Mouse (Mus musculus): ENCODE measurements around the gene Tnfaip8l1. TPM values are rescaled to one million over a fixed set of nuclear protein-coding genes. Genes with fewer than 3 reads are reported as not detected.

Gene Tnfaip8l1
- polyA plus RNA-seq, 1 experiment from 2014 or later = 8.0 TPM

- Histone ChIP-seq H3K36me3 (ENCODE audit: poor library complexity, severe bottlenecking) (no peaks in the 10 kb centered on the region), H3K4me1 (peaks cover 48% of the 10 kb centered on the region), H3K9me3 (replicated peaks) (no peaks in the 10 kb centered on the region), H3K27me3 (peaks cover 85% of the 10 kb centered on the region), H3K4me2 (peak overlapping the region; percentile 66), H3K9ac (peak overlapping the region; percentile 56), H3K4me3 (peak overlapping the region; percentile 41), H3K27ac (no peak overlapping the region)
- peak; percentile 60 for ATAC-seq
- WGBS = under 1% methylated on average over 39 of the region's 47 CpGs
These were observed 20.3 kb upstream of the Tnfaip8l1 start for GRCm38 (mm10) chr17:56141702-56142605.

DNA sequence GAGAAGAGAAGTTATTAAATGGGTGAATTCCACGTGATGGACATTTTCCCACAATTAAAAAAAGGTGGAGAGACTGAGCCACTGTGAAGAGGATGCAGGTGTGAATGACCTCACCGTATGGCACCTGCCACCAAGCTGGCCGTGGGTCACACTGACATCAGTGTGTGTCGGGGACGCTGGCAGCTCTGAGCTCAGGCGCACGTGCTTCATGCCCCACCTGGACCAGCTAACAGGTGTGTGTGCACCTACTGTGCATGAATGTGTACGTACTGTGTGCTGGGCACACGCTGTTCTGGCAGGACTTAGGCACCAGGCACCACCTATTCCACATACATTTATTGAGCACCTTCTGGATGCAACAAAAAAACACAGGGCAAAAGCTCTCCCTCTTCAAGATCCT, 17.7 kb upstream of the Tnfaip8l1 start:
- WGBS = 72% methylated on average over 9 of the region's 9 CpGs

GRCm38 (mm10) chr17:56146131-56146530, 16.1 kb upstream of the Tnfaip8l1 start:
- Histone ChIP-seq H3K27ac (no peak overlapping the region), H3K27me3 (peaks cover 89% of the 10 kb centered on the region), H3K4me2 (no peak overlapping the region), H3K36me3 (ENCODE audit: poor library complexity, severe bottlenecking) (no peaks in the 10 kb centered on the region), H3K4me1 (peaks cover 30% of the 10 kb centered on the region), H3K9ac (no peak overlapping the region), H3K4me3 (no peak overlapping the region), H3K9me3 (replicated peaks) (no peaks in the 10 kb centered on the region)
- WGBS = 21% methylated on average over 9 of the region's 9 CpGs
- no peak for ATAC-seq

More for the DNA sequence above, 17.7 kb upstream of the Tnfaip8l1 start:
- no peak for ATAC-seq
- H3K27ac ChIP-seq = no peak overlapping the region
- no peak overlapping the region for H3K4me2 ChIP-seq
- H3K27me3 ChIP-seq = peaks cover 87% of the 10 kb centered on the region
- H3K9ac ChIP-seq = no peak overlapping the region
- no peaks in the 10 kb centered on the region for H3K36me3 ChIP-seq (ENCODE audit: poor library complexity, severe bottlenecking)
- H3K4me3 ChIP-seq = no peak overlapping the region
- H3K9me3 ChIP-seq (replicated peaks) = no peaks in the 10 kb centered on the region
- H3K4me1 ChIP-seq = peaks cover 38% of the 10 kb centered on the region

- H3K9me3 ChIP-seq (replicated peaks) = no peaks in the 10 kb centered on the region
- H3K27ac ChIP-seq = no peak overlapping the region
- 68% methylated on average over 12 of the region's 12 CpGs for WGBS
- H3K27me3 ChIP-seq = peaks cover 84% of the 10 kb centered on the region
- H3K4me2 ChIP-seq = no peak overlapping the region
- ATAC-seq = no peak
- peaks cover 18% of the 10 kb centered on the region for H3K4me1 ChIP-seq
- no peaks in the 10 kb centered on the region for H3K36me3 ChIP-seq (ENCODE audit: poor library complexity, severe bottlenecking)
- H3K9ac ChIP-seq = no peak overlapping the region
- H3K4me3 ChIP-seq = no peak overlapping the region
These were observed 14.9 kb upstream of the Tnfaip8l1 start for GRCm38 (mm10) chr17:56147420-56147819.

DNA sequence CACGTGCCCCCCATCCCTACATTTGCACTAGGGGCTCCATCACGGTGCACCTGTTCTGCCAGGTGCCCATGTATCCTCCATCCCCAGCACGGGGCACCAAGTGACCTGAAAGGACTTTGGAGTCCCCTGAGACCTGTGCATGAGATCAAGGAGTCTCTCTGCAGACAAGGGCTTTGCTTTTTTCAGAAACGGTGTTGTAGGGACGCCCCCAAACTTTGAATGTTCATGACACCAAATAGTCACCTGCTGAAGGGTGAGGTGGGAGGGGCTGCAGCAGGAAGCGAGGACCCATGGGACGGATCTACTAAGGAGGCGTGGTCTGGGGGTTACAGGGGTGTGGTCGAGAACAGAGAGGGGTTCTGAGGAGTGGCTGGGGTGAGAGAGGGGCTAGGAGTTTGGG, 14.0 kb upstream of the Tnfaip8l1 start:
- Histone ChIP-seq H3K9ac (no peak overlapping the region), H3K27ac (no peak overlapping the region; the same call in 1 of the 2 replicates), H3K9me3 (replicated peaks) (no peaks in the 10 kb centered on the region), H3K4me3 (0 out of 2 replicates have a peak overlapping the region, but pooled peaks have one; percentile 28), H3K4me2 (peak overlapping the region; percentile 56), H3K4me1 (peaks cover 14% of the 10 kb centered on the region), H3K36me3 (ENCODE audit: poor library complexity, severe bottlenecking) (no peaks in the 10 kb centered on the region), H3K27me3 (peaks cover 86% of the 10 kb centered on the region)
- no peak for ATAC-seq
- WGBS = 19% methylated on average over 9 of the region's 9 CpGs

- Histone ChIP-seq H3K4me1 (peaks cover 21% of the 10 kb centered on the region), H3K36me3 (ENCODE audit: poor library complexity, severe bottlenecking) (no peaks in the 10 kb centered on the region), H3K27ac (no peak overlapping the region), H3K9ac (peak overlapping the region; percentile 52), H3K4me3 (peak overlapping the region; percentile 28), H3K27me3 (peaks cover 81% of the 10 kb centered on the region), H3K9me3 (replicated peaks) (no peaks in the 10 kb centered on the region), H3K4me2 (peak overlapping the region; percentile 56)
- WGBS = 1% methylated on average over 30 of the region's 30 CpGs
- ATAC-seq = peak; percentile 39
These were observed 13.3 kb upstream of the Tnfaip8l1 start for GRCm38 (mm10) chr17:56148790-56149618.

DNA sequence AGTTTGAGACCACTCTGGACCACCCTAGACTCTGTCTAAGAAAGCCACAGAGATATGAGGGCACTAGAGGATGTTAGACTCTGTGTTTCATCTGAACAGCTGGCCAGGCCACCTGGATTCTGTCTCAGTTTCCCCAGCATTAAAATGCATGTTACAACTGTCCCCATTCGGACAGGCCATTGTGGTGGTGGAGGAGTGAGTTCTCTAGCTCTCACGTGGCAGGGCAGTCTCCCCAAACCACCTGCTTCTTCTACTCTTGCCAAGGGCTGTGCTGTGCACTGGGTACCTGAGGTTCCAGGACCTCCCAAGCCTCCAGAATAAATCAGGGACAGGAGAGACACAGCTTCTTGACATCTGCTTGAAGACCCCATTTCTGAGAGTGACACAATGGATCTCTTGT, 12.4 kb upstream of the Tnfaip8l1 start:
- H3K36me3 ChIP-seq (ENCODE audit: poor library complexity, severe bottlenecking) = no peaks in the 10 kb centered on the region
- no peak overlapping the region for H3K27ac ChIP-seq
- no peak overlapping the region for H3K9ac ChIP-seq
- H3K9me3 ChIP-seq (replicated peaks) = no peaks in the 10 kb centered on the region
- 51% methylated on average over 2 of the region's 2 CpGs for WGBS
- no peak overlapping the region for H3K4me3 ChIP-seq
- no peak overlapping the region for H3K4me2 ChIP-seq
- ATAC-seq = no peak
- H3K4me1 ChIP-seq = peaks cover 22% of the 10 kb centered on the region
- H3K27me3 ChIP-seq = peaks cover 77% of the 10 kb centered on the region

DNA sequence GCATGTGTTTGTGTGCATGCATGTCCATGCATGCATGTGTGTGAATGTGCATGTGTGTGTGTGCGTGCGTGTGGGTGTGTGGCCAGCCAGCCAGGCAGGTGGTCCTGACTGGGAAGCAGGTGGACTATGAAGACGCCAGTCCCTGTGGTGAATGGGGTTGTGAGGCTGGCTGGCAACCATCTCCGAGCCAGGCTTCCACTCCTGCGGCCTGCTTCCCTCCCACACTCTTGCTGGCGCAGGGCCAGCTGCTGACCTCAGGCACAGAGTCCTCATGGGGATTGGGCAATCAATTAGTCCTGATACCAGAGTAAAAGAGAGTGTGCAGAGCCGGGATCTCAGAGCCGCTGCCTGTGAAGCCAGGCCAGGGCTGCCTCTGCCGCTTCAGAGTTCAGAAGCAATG, 8.6 kb upstream of the Tnfaip8l1 start:
- Histone ChIP-seq H3K4me1 (peaks cover 14% of the 10 kb centered on the region), H3K9ac (no peak overlapping the region), H3K27ac (no peak overlapping the region), H3K4me3 (no peak overlapping the region), H3K36me3 (ENCODE audit: poor library complexity, severe bottlenecking) (no peaks in the 10 kb centered on the region), H3K4me2 (no peak overlapping the region), H3K27me3 (peaks cover 67% of the 10 kb centered on the region), H3K9me3 (replicated peaks) (no peaks in the 10 kb centered on the region)
- WGBS = 29% methylated on average over 9 of the region's 9 CpGs
- ATAC-seq = peak; percentile 54

GRCm38 (mm10) chr17:56159729-56160128, 2.5 kb upstream of the Tnfaip8l1 start:
- Histone ChIP-seq H3K4me2 (no peak overlapping the region), H3K27me3 (peaks cover 33% of the 10 kb centered on the region), H3K27ac (no peak overlapping the region), H3K9ac (no peak overlapping the region), H3K9me3 (replicated peaks) (no peaks in the 10 kb centered on the region), H3K4me1 (peaks cover 14% of the 10 kb centered on the region), H3K36me3 (ENCODE audit: poor library complexity, severe bottlenecking) (no peaks in the 10 kb centered on the region), H3K4me3 (no peak overlapping the region)
- WGBS = 3% methylated on average over 9 of the region's 9 CpGs
- no peak for ATAC-seq

DNA sequence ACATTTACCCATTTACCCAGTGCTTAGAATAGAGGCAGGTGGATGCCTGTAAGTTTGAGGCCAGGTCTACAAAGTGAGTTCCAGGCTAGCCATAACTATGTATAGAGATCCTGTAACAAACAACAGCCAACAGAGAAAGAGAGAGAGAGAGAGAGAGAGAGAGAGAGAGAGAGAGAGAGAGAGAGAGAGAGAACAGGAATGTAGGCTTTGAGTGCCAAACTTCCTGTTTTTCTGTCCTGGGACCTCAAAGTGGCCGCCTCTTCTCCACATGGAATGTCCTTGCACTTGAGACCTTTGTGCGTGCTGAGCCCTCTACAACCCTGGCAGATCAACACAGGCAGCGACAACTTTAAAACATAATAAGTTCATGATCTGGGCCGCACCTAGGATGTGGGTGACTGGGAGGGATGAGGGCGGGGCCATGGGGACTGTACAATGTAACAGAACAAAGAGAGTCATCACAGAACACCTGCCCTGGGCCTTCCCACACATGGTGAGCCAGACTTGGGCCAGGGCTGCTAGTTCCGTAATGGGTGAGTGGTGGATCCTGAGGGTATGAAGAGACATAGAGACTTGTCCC, 1.3 kb downstream of the Tnfaip8l1 start:
- Histone ChIP-seq H3K9me3 (replicated peaks) (no peaks in the 10 kb centered on the region), H3K9ac (peak overlapping the region; percentile 50; the same call in 1 of the 2 replicates), H3K36me3 (ENCODE audit: poor library complexity, severe bottlenecking) (no peaks in the 10 kb centered on the region), H3K27me3 (peaks cover 8% of the 10 kb centered on the region), H3K27ac (no peak overlapping the region), H3K4me3 (no peak overlapping the region; the same call in 1 of the 2 replicates), H3K4me2 (peak overlapping the region; percentile 75; the same call in 1 of the 2 replicates), H3K4me1 (peaks cover 19% of the 10 kb centered on the region)
- no peak for ATAC-seq
- 75% methylated on average over 6 of the region's 6 CpGs for WGBS

DNA sequence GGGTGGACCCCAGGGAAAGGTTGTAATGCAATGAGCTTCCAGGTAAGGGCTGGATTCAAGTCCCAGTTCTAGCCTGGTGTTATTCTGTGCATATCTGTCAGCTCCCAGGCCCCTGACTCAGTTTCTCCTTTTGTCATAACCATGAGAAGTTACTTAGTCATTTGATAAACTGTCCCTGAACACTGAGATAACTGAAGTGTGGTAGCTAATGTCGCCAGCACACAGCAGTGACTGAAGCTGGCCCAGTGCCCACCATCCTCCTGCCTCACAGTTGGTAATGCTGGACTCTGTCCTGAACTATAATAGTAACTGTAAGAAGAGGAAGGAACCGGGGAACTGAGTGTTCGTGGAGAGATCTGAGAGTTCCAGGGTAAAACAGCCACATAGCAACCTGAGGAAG, 2.2 kb downstream of the Tnfaip8l1 start:
- Histone ChIP-seq H3K4me1 (peaks cover 19% of the 10 kb centered on the region), H3K27ac (no peak overlapping the region), H3K27me3 (peaks cover 8% of the 10 kb centered on the region), H3K9me3 (replicated peaks) (no peaks in the 10 kb centered on the region), H3K36me3 (ENCODE audit: poor library complexity, severe bottlenecking) (no peaks in the 10 kb centered on the region), H3K4me2 (no peak overlapping the region), H3K4me3 (no peak overlapping the region), H3K9ac (no peak overlapping the region)
- WGBS = 78% methylated on average over 3 of the region's 3 CpGs
- no peak for ATAC-seq

DNA sequence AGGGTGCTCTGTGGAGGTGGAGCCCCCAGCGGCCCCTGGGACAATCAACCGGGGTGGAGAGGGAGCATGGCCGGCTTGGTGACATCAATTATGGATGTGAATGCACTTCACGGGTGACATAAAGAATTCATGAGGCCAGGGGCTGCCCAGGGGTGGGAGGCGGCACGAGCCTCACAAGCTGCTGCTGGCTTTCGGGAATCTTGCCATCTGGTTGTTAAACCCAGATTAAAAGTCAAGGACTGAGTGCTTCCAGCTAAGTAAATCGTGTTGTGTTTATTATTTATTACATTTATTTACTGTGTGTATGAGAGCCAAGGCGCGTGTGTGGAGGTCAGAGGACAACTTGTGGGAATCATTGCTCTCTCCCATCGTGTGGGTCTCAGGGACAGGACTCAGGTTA, 3.4 kb downstream of the Tnfaip8l1 start:
- H3K27me3 ChIP-seq = peaks cover 7% of the 10 kb centered on the region
- no peak overlapping the region for H3K4me3 ChIP-seq
- no peaks in the 10 kb centered on the region for H3K36me3 ChIP-seq (ENCODE audit: poor library complexity, severe bottlenecking)
- H3K4me2 ChIP-seq = no peak overlapping the region
- no peak overlapping the region for H3K27ac ChIP-seq
- H3K4me1 ChIP-seq = peaks cover 28% of the 10 kb centered on the region
- no peak for ATAC-seq
- no peaks in the 10 kb centered on the region for H3K9me3 ChIP-seq (replicated peaks)
- no peak overlapping the region for H3K9ac ChIP-seq
- WGBS = 65% methylated on average over 11 of the region's 11 CpGs
